Mouse (Mus musculus): ENCODE measurements around the gene Dnmt1. TPM values are rescaled to one million over a fixed set of nuclear protein-coding genes. Genes with fewer than 3 reads are reported as not detected.

Gene Dnmt1
- total RNA-seq (2012; rRNA removed), result 122 and 124 TPM in 2 replicates

GRCm38 (mm10) chr9:20959430-20959938 is at the start of gene Dnmt1:
Dnmt1 (minus strand) TSS chr9:20959888.
- Histone ChIP-seq H3K9me3 (ENCODE audit: control insufficient read depth, insufficient read depth, low read depth, low read length) (no peaks in the 10 kb centered on the region), H3K27ac (ENCODE audit: insufficient read depth, low read depth, low read length, poor library complexity, severe bottlenecking) (no peak within 1 kb of the TSS), H3K9ac (ENCODE audit: insufficient read depth, low read depth, low read length, poor library complexity, severe bottlenecking) (no peak within 1 kb of the TSS), H3K4me1 (ENCODE audit: control insufficient read depth in 2 of 2, insufficient read depth in 2 of 2, low read length in 2 of 2, poor library complexity in 1 of 2) (peaks cover 0 to 4% of the 10 kb centered on the region in 2 experiments; a peak in 1 of 4 replicates), H3K4me3 (ENCODE audit: insufficient read depth in 1 of 2, low read depth in 1 of 2, low read length in 2 of 2, poor library complexity in 1 of 2, severe bottlenecking in 1 of 2) (no peak within 1 kb of the TSS), H3K36me3 (ENCODE audit: control insufficient read depth, insufficient read depth, low read length, poor library complexity, severe bottlenecking) (no peaks in the 10 kb centered on the region)
- in situ Hi-C loops (cut with MboI; ENCODE audit: low sequenced_read_pairs in 2 of 2, unreplicated experiment in 2 of 2), result no loop called here
- DNase-seq (ENCODE audit: low read depth, low spot score), result no peak
- TF ChIP-seq HCFC1 (IDR thresholded peaks at IDR 0.05; ENCODE audit: borderline replicate concordance, insufficient read depth, low read length), result no peak
- no peak for TF ChIP-seq ZNF384 (IDR thresholded peaks at IDR 0.05; ENCODE audit: low read depth, low read length)
- TF ChIP-seq MAFK (IDR thresholded peaks at IDR 0.05; ENCODE audit: insufficient read depth, low read depth, low read length), result no peak
- TF ChIP-seq ZC3H11A (IDR thresholded peaks at IDR 0.05; ENCODE audit: borderline replicate concordance, low read depth, low read length), result no peak
- no peak for TF ChIP-seq CHD2 (IDR thresholded peaks at IDR 0.05; ENCODE audit: low read depth, low read length)

- no peak overlapping the region for H3K4me3 ChIP-seq (ENCODE audit: insufficient read depth in 1 of 2, low read depth in 1 of 2, low read length in 2 of 2, poor library complexity in 1 of 2, severe bottlenecking in 1 of 2)
- no peak for DNase-seq (ENCODE audit: low read depth, low spot score)
- TF ChIP-seq MAFK (IDR thresholded peaks at IDR 0.05; ENCODE audit: insufficient read depth, low read depth, low read length) (no peak), HCFC1 (IDR thresholded peaks at IDR 0.05; ENCODE audit: borderline replicate concordance, insufficient read depth, low read length) (no peak), ZNF384 (IDR thresholded peaks at IDR 0.05; ENCODE audit: low read depth, low read length) (no peak), ZC3H11A (IDR thresholded peaks at IDR 0.05; ENCODE audit: borderline replicate concordance, low read depth, low read length) (no peak), CHD2 (IDR thresholded peaks at IDR 0.05; ENCODE audit: low read depth, low read length) (no peak)
- H3K36me3 ChIP-seq (ENCODE audit: control insufficient read depth, insufficient read depth, low read length, poor library complexity, severe bottlenecking), result peaks cover 29% of the 10 kb centered on the region
- H3K4me1 ChIP-seq (ENCODE audit: control insufficient read depth in 2 of 2, insufficient read depth in 2 of 2, low read length in 2 of 2, poor library complexity in 1 of 2), result peaks cover 0 to 7% of the 10 kb centered on the region in 2 experiments; a peak in 1 of 4 replicates
- peak overlapping the region; percentile 18; the same call in 1 of the 2 replicates for H3K27ac ChIP-seq (ENCODE audit: insufficient read depth, low read depth, low read length, poor library complexity, severe bottlenecking)
- H3K9me3 ChIP-seq (ENCODE audit: control insufficient read depth, insufficient read depth, low read depth, low read length), result no peaks in the 10 kb centered on the region
- in situ Hi-C loops (cut with MboI; ENCODE audit: low sequenced_read_pairs in 2 of 2, unreplicated experiment in 2 of 2), result loop anchor here in 1 of 2 experiments (10.0 kb wide), 1 partner anchor 113 kb away; the partner anchor contains the start of gene Eif3g
- H3K9ac ChIP-seq (ENCODE audit: insufficient read depth, low read depth, low read length, poor library complexity, severe bottlenecking), result no peak overlapping the region
These were observed 48.3 kb upstream of the Dnmt1 start for GRCm38 (mm10) chr9:21008007-21008406.

- H3K9me3 ChIP-seq (ENCODE audit: control insufficient read depth, insufficient read depth, low read depth, low read length), result no peaks in the 10 kb centered on the region
- no peak overlapping the region for H3K27ac ChIP-seq (ENCODE audit: insufficient read depth, low read depth, low read length, poor library complexity, severe bottlenecking)
- no peak overlapping the region for H3K4me3 ChIP-seq (ENCODE audit: insufficient read depth in 1 of 2, low read depth in 1 of 2, low read length in 2 of 2, poor library complexity in 1 of 2, severe bottlenecking in 1 of 2)
- peaks cover 0 to 7% of the 10 kb centered on the region in 2 experiments; a peak in 2 of 4 replicates for H3K4me1 ChIP-seq (ENCODE audit: control insufficient read depth in 2 of 2, insufficient read depth in 2 of 2, low read length in 2 of 2, poor library complexity in 1 of 2)
- peaks cover 29% of the 10 kb centered on the region for H3K36me3 ChIP-seq (ENCODE audit: control insufficient read depth, insufficient read depth, low read length, poor library complexity, severe bottlenecking)
- in situ Hi-C loops (cut with MboI; ENCODE audit: low sequenced_read_pairs in 2 of 2, unreplicated experiment in 2 of 2), result loop anchor here in 1 of 2 experiments (10.0 kb wide), 1 partner anchor 113 kb away; the partner anchor contains the start of gene Eif3g
- no peak overlapping the region for H3K9ac ChIP-seq (ENCODE audit: insufficient read depth, low read depth, low read length, poor library complexity, severe bottlenecking)
- no peak for TF ChIP-seq ZNF384 (IDR thresholded peaks at IDR 0.05; ENCODE audit: low read depth, low read length)
- TF ChIP-seq CHD2 (IDR thresholded peaks at IDR 0.05; ENCODE audit: low read depth, low read length), result no peak
- TF ChIP-seq ZC3H11A (IDR thresholded peaks at IDR 0.05; ENCODE audit: borderline replicate concordance, low read depth, low read length), result no peak
- no peak for TF ChIP-seq HCFC1 (IDR thresholded peaks at IDR 0.05; ENCODE audit: borderline replicate concordance, insufficient read depth, low read length)
- TF ChIP-seq MAFK (IDR thresholded peaks at IDR 0.05; ENCODE audit: insufficient read depth, low read depth, low read length), result no peak
- DNase-seq (ENCODE audit: low read depth, low spot score), result no peak
These were observed 47.7 kb upstream of the Dnmt1 start for GRCm38 (mm10) chr9:21007313-21007952.

- Histone ChIP-seq H3K9ac (ENCODE audit: insufficient read depth, low read depth, low read length, poor library complexity, severe bottlenecking) (peak within 1 kb of the TSS; percentile 93), H3K27ac (ENCODE audit: insufficient read depth, low read depth, low read length, poor library complexity, severe bottlenecking) (peak within 1 kb of the TSS; percentile 72), H3K4me3 (ENCODE audit: insufficient read depth in 1 of 2, low read depth in 1 of 2, low read length in 2 of 2, poor library complexity in 1 of 2, severe bottlenecking in 1 of 2) (peak within 1 kb of the TSS; percentile 86 to 95), H3K4me1 (ENCODE audit: control insufficient read depth in 2 of 2, insufficient read depth in 2 of 2, low read length in 2 of 2, poor library complexity in 1 of 2) (peaks cover 0 to 5% of the 10 kb centered on the region in 2 experiments; a peak in 1 of 4 replicates), H3K36me3 (ENCODE audit: control insufficient read depth, insufficient read depth, low read length, poor library complexity, severe bottlenecking) (peaks cover 18% of the 10 kb centered on the region), H3K9me3 (ENCODE audit: control insufficient read depth, insufficient read depth, low read depth, low read length) (no peaks in the 10 kb centered on the region)
- DNase-seq (ENCODE audit: low read depth, low spot score), result peak; percentile 77
- peak; percentile 30; the same call in 1 of the 2 replicates for TF ChIP-seq CHD2 (IDR thresholded peaks at IDR 0.05; ENCODE audit: low read depth, low read length)
- TF ChIP-seq MAFK (IDR thresholded peaks at IDR 0.05; ENCODE audit: insufficient read depth, low read depth, low read length), result no peak
- no peak for TF ChIP-seq ZNF384 (IDR thresholded peaks at IDR 0.05; ENCODE audit: low read depth, low read length)
- TF ChIP-seq ZC3H11A (IDR thresholded peaks at IDR 0.05; ENCODE audit: borderline replicate concordance, low read depth, low read length), result no peak
- peak; percentile 78; the same call in 1 of the 2 replicates for TF ChIP-seq HCFC1 (IDR thresholded peaks at IDR 0.05; ENCODE audit: borderline replicate concordance, insufficient read depth, low read length)
- in situ Hi-C loops (cut with MboI; ENCODE audit: low sequenced_read_pairs in 2 of 2, unreplicated experiment in 2 of 2), result loop anchor here in 1 of 2 experiments (10.0 kb wide), 1 partner anchor 108 kb away; the partner anchor contains the start of gene Eif3g
These were observed 43.2 kb upstream of the Dnmt1 start, which contains the start of gene Mrpl4 for GRCm38 (mm10) chr9:21002627-21003551. Mrpl4 (plus strand) TSS chr9:21002738.
